Mouse (Mus musculus): ENCODE data around the gene Aldh9a1. TPM values are rescaled to one million over a fixed set of nuclear protein-coding genes. Genes with fewer than 3 reads are reported as not detected.

Aldh9a1 gene
- polyA plus RNA-seq, 1 experiment from 2014 or later: 39.5 TPM

- H3K4me1 ChIP-seq (replicated peaks): no peaks in the 10 kb centered on the region
- DNase-seq (ENCODE audit: low spot score): no peak
- H3K27me3 ChIP-seq (ENCODE audit: insufficient read depth, poor library complexity, severe bottlenecking): no peaks in the 10 kb centered on the region
- no peak overlapping the region for H3K27ac ChIP-seq
- no peaks in the 10 kb centered on the region for H3K9me3 ChIP-seq
- no peak overlapping the region for H3K4me3 ChIP-seq
- 88% methylated on average over 4 of the region's 4 CpGs for WGBS
- peaks cover 63% of the 10 kb centered on the region for H3K36me3 ChIP-seq
These were observed 13.0 kb downstream of the Aldh9a1 start for GRCm38 (mm10) chr1:167362819-167363218.

- no peak overlapping the region for H3K4me3 ChIP-seq
- H3K27ac ChIP-seq: no peak overlapping the region
- no peak for DNase-seq (ENCODE audit: low spot score)
- H3K36me3 ChIP-seq: peaks cover 58% of the 10 kb centered on the region
- H3K4me1 ChIP-seq (replicated peaks): no peaks in the 10 kb centered on the region
- no peaks in the 10 kb centered on the region for H3K9me3 ChIP-seq
- 75% methylated on average over 5 of the region's 5 CpGs for WGBS
- H3K27me3 ChIP-seq (ENCODE audit: insufficient read depth, poor library complexity, severe bottlenecking): no peaks in the 10 kb centered on the region
These were observed 13.5 kb downstream of the Aldh9a1 start for GRCm38 (mm10) chr1:167363322-167363721.

- no peaks in the 10 kb centered on the region for H3K27me3 ChIP-seq (ENCODE audit: insufficient read depth, poor library complexity, severe bottlenecking)
- no peak overlapping the region for H3K4me3 ChIP-seq
- no peak overlapping the region for H3K27ac ChIP-seq
- 94% methylated on average over 7 of the region's 7 CpGs for WGBS
- no peaks in the 10 kb centered on the region for H3K4me1 ChIP-seq (replicated peaks)
- H3K36me3 ChIP-seq: peaks cover 43% of the 10 kb centered on the region
- H3K9me3 ChIP-seq: no peaks in the 10 kb centered on the region
- no peak for DNase-seq (ENCODE audit: low spot score)
These were observed 16.0 kb downstream of the Aldh9a1 start for GRCm38 (mm10) chr1:167365808-167366207.

- no peaks in the 10 kb centered on the region for H3K4me1 ChIP-seq (replicated peaks)
- no peak overlapping the region for H3K4me3 ChIP-seq
- DNase-seq (ENCODE audit: low spot score): no peak
- WGBS: 91% methylated on average over 6 of the region's 6 CpGs
- H3K27me3 ChIP-seq (ENCODE audit: insufficient read depth, poor library complexity, severe bottlenecking): no peaks in the 10 kb centered on the region
- H3K9me3 ChIP-seq: no peaks in the 10 kb centered on the region
- H3K27ac ChIP-seq: no peak overlapping the region
- peaks cover 34% of the 10 kb centered on the region for H3K36me3 ChIP-seq
These were observed 16.8 kb downstream of the Aldh9a1 start for GRCm38 (mm10) chr1:167366621-167367020.

GRCm38 (mm10) chr1:167368018-167368417 lies 18.2 kb downstream of the Aldh9a1 start:
- 93% methylated on average over 4 of the region's 4 CpGs for WGBS
- Histone ChIP-seq H3K27me3 (ENCODE audit: insufficient read depth, poor library complexity, severe bottlenecking) (no peaks in the 10 kb centered on the region), H3K36me3 (peaks cover 31% of the 10 kb centered on the region), H3K4me3 (no peak overlapping the region), H3K9me3 (no peaks in the 10 kb centered on the region), H3K27ac (no peak overlapping the region), H3K4me1 (replicated peaks) (no peaks in the 10 kb centered on the region)
- no peak for DNase-seq (ENCODE audit: low spot score)

- 88% methylated on average over 7 of the region's 7 CpGs for WGBS
- Histone ChIP-seq H3K27me3 (ENCODE audit: insufficient read depth, poor library complexity, severe bottlenecking) (no peaks in the 10 kb centered on the region), H3K4me3 (no peak overlapping the region), H3K27ac (no peak overlapping the region), H3K36me3 (peaks cover 31% of the 10 kb centered on the region), H3K9me3 (no peaks in the 10 kb centered on the region), H3K4me1 (replicated peaks) (no peaks in the 10 kb centered on the region)
- no peak for DNase-seq (ENCODE audit: low spot score)
These were observed 18.7 kb downstream of the Aldh9a1 start for GRCm38 (mm10) chr1:167368513-167368912.

- no peaks in the 10 kb centered on the region for H3K9me3 ChIP-seq
- peaks cover 24% of the 10 kb centered on the region for H3K36me3 ChIP-seq
- no peak overlapping the region for H3K4me3 ChIP-seq
- WGBS: 14% methylated on average over 7 of the region's 7 CpGs
- H3K27ac ChIP-seq: no peak overlapping the region
- peak; percentile 80 for DNase-seq (ENCODE audit: low spot score)
- peaks cover 10% of the 10 kb centered on the region for H3K4me1 ChIP-seq (replicated peaks)
- peaks cover 11% of the 10 kb centered on the region for H3K27me3 ChIP-seq (ENCODE audit: insufficient read depth, poor library complexity, severe bottlenecking)
These were observed 20.1 kb downstream of the Aldh9a1 start for GRCm38 (mm10) chr1:167369905-167370304.

- peaks cover 22% of the 10 kb centered on the region for H3K27me3 ChIP-seq (ENCODE audit: insufficient read depth, poor library complexity, severe bottlenecking)
- no peak overlapping the region for H3K4me3 ChIP-seq
- no peak overlapping the region for H3K27ac ChIP-seq
- 93% methylated on average over 7 of the region's 7 CpGs for WGBS
- peaks cover 8% of the 10 kb centered on the region for H3K36me3 ChIP-seq
- no peak for DNase-seq (ENCODE audit: low spot score)
- peaks cover 11% of the 10 kb centered on the region for H3K4me1 ChIP-seq (replicated peaks)
- no peaks in the 10 kb centered on the region for H3K9me3 ChIP-seq
These were observed 22.9 kb downstream of the Aldh9a1 start for GRCm38 (mm10) chr1:167372739-167373138.

GRCm38 (mm10) chr1:167374003-167374784 lies 24.4 kb downstream of the Aldh9a1 start:
- Histone ChIP-seq H3K27ac (no peak overlapping the region), H3K4me1 (replicated peaks) (peaks cover 11% of the 10 kb centered on the region), H3K9me3 (no peaks in the 10 kb centered on the region), H3K4me3 (peak overlapping the region; percentile 13; the same call in 1 of the 2 replicates), H3K36me3 (peaks cover 8% of the 10 kb centered on the region), H3K27me3 (ENCODE audit: insufficient read depth, poor library complexity, severe bottlenecking) (peaks cover 22% of the 10 kb centered on the region)
- WGBS: 16% methylated on average over 15 of the region's 15 CpGs
- DNase-seq (ENCODE audit: low spot score): peak; percentile 76

- H3K36me3 ChIP-seq: peaks cover 8% of the 10 kb centered on the region
- no peak overlapping the region for H3K4me3 ChIP-seq
- 48% methylated on average over 2 of the region's 2 CpGs for WGBS
These were observed 25.2 kb downstream of the Aldh9a1 start for GRCm38 (mm10) chr1:167374942-167375341.

GRCm38 (mm10) chr1:167378019-167378418 lies 28.2 kb downstream of the Aldh9a1 start:
- peaks cover 8% of the 10 kb centered on the region for H3K36me3 ChIP-seq
- 79% methylated on average over 6 of the region's 6 CpGs for WGBS
- DNase-seq (ENCODE audit: low spot score): no peak
- peaks cover 24% of the 10 kb centered on the region for H3K4me1 ChIP-seq (replicated peaks)
- H3K27me3 ChIP-seq (ENCODE audit: insufficient read depth, poor library complexity, severe bottlenecking): peaks cover 22% of the 10 kb centered on the region
- H3K27ac ChIP-seq: no peak overlapping the region
- no peaks in the 10 kb centered on the region for H3K9me3 ChIP-seq
- no peak overlapping the region for H3K4me3 ChIP-seq

More at GRCm38 (mm10) chr1:167374942-167375341, 25.2 kb downstream of the Aldh9a1 start:
- H3K9me3 ChIP-seq: no peaks in the 10 kb centered on the region
- H3K4me1 ChIP-seq (replicated peaks): peaks cover 11% of the 10 kb centered on the region
- DNase-seq (ENCODE audit: low spot score): no peak
- peaks cover 22% of the 10 kb centered on the region for H3K27me3 ChIP-seq (ENCODE audit: insufficient read depth, poor library complexity, severe bottlenecking)
- H3K27ac ChIP-seq: no peak overlapping the region

- peaks cover 23% of the 10 kb centered on the region for H3K4me1 ChIP-seq (replicated peaks)
- H3K27me3 ChIP-seq (ENCODE audit: insufficient read depth, poor library complexity, severe bottlenecking): peaks cover 12% of the 10 kb centered on the region
- no peaks in the 10 kb centered on the region for H3K9me3 ChIP-seq
- no peak overlapping the region for H3K27ac ChIP-seq
- no peak for DNase-seq (ENCODE audit: low spot score)
- 63% methylated on average over 5 of the region's 5 CpGs for WGBS
- peaks cover 8% of the 10 kb centered on the region for H3K36me3 ChIP-seq
- H3K4me3 ChIP-seq: no peak overlapping the region
These were observed 30.0 kb downstream of the Aldh9a1 start for GRCm38 (mm10) chr1:167379751-167380150.

GRCm38 (mm10) chr1:167380223-167380622 lies 30.4 kb downstream of the Aldh9a1 start:
- Histone ChIP-seq H3K27ac (no peak overlapping the region), H3K36me3 (peaks cover 8% of the 10 kb centered on the region), H3K27me3 (ENCODE audit: insufficient read depth, poor library complexity, severe bottlenecking) (peaks cover 7% of the 10 kb centered on the region), H3K4me1 (replicated peaks) (peaks cover 20% of the 10 kb centered on the region), H3K9me3 (no peaks in the 10 kb centered on the region), H3K4me3 (no peak overlapping the region)
- no peak for DNase-seq (ENCODE audit: low spot score)
- WGBS: 86% methylated on average over 2 of the region's 2 CpGs
